Mouse (Mus musculus): ENCODE measurements around the gene Snap47. TPM values are rescaled to one million over a fixed set of nuclear protein-coding genes. Genes with fewer than 3 reads are reported as not detected.
A peak's percentile ranks its signal among the peaks of the same experiment; 100 is the strongest.

The Snap47 gene
- polyA plus RNA-seq, 1 experiment = 17.1 TPM

- no peak overlapping the region for H3K27ac ChIP-seq (ENCODE audit: insufficient read depth, low read depth, low read length)
- H3K4me1 ChIP-seq (ENCODE audit: control insufficient read depth, insufficient read depth, low read length) = peaks cover 19% of the 10 kb centered on the region
- TF ChIP-seq CTCF (IDR thresholded peaks at IDR 0.05; ENCODE audit: low read depth, low read length) = no peak
- TF ChIP-seq POLR2A (IDR thresholded peaks at IDR 0.05; ENCODE audit: borderline replicate concordance, low read depth, low read length) = no peak
- no peak overlapping the region for H3K4me3 ChIP-seq (ENCODE audit: insufficient read depth, low read length)
Observed at GRCm38 (mm10) chr11:59399830-59400229, 51.2 kb downstream of the Snap47 start.

- no peak overlapping the region for H3K4me3 ChIP-seq (ENCODE audit: insufficient read depth, low read length)
Observed at GRCm38 (mm10) chr11:59397536-59398371, 53.2 kb downstream of the Snap47 start.

GRCm38 (mm10) chr11:59394451-59394850 lies 56.5 kb downstream of the Snap47 start:
- TF ChIP-seq CTCF (IDR thresholded peaks at IDR 0.05; ENCODE audit: low read depth, low read length) (no peak), POLR2A (IDR thresholded peaks at IDR 0.05; ENCODE audit: borderline replicate concordance, low read depth, low read length) (no peak)
- H3K4me3 ChIP-seq (ENCODE audit: insufficient read depth, low read length) = no peak overlapping the region
- H3K27ac ChIP-seq (ENCODE audit: insufficient read depth, low read depth, low read length) = no peak overlapping the region
- peaks cover 29% of the 10 kb centered on the region for H3K4me1 ChIP-seq (ENCODE audit: control insufficient read depth, insufficient read depth, low read length)

More at GRCm38 (mm10) chr11:59397536-59398371, 53.2 kb downstream of the Snap47 start:
- Histone ChIP-seq H3K27ac (ENCODE audit: insufficient read depth, low read depth, low read length) (no peak overlapping the region), H3K4me1 (ENCODE audit: control insufficient read depth, insufficient read depth, low read length) (peaks cover 22% of the 10 kb centered on the region)
- no peak for TF ChIP-seq CTCF (IDR thresholded peaks at IDR 0.05; ENCODE audit: low read depth, low read length)
- no peak for TF ChIP-seq POLR2A (IDR thresholded peaks at IDR 0.05; ENCODE audit: borderline replicate concordance, low read depth, low read length)

- TF ChIP-seq POLR2A (IDR thresholded peaks at IDR 0.05; ENCODE audit: borderline replicate concordance, low read depth, low read length) (no peak), CTCF (IDR thresholded peaks at IDR 0.05; ENCODE audit: low read depth, low read length) (no peak)
- peaks cover 34% of the 10 kb centered on the region for H3K4me1 ChIP-seq (ENCODE audit: control insufficient read depth, insufficient read depth, low read length)
- peak overlapping the region; percentile 99 for H3K27ac ChIP-seq (ENCODE audit: insufficient read depth, low read depth, low read length)
- peak overlapping the region; percentile 1; the same call in 1 of the 2 replicates for H3K4me3 ChIP-seq (ENCODE audit: insufficient read depth, low read length)
Observed at GRCm38 (mm10) chr11:59393591-59393990, 57.4 kb downstream of the Snap47 start.

- peak overlapping the region; percentile 99 for H3K27ac ChIP-seq (ENCODE audit: insufficient read depth, low read depth, low read length)
- peak overlapping the region; percentile 49 for H3K4me3 ChIP-seq (ENCODE audit: insufficient read depth, low read length)
- TF ChIP-seq POLR2A (IDR thresholded peaks at IDR 0.05; ENCODE audit: borderline replicate concordance, low read depth, low read length) = no peak
- TF ChIP-seq CTCF (IDR thresholded peaks at IDR 0.05; ENCODE audit: low read depth, low read length) = no peak
- H3K4me1 ChIP-seq (ENCODE audit: control insufficient read depth, insufficient read depth, low read length) = peaks cover 28% of the 10 kb centered on the region
Observed at GRCm38 (mm10) chr11:59392300-59392699, 58.7 kb downstream of the Snap47 start.

- Histone ChIP-seq H3K4me1 (ENCODE audit: control insufficient read depth, insufficient read depth, low read length) (peaks cover 28% of the 10 kb centered on the region), H3K4me3 (ENCODE audit: insufficient read depth, low read length) (no peak overlapping the region), H3K27ac (ENCODE audit: insufficient read depth, low read depth, low read length) (no peak overlapping the region)
- TF ChIP-seq POLR2A (IDR thresholded peaks at IDR 0.05; ENCODE audit: borderline replicate concordance, low read depth, low read length) (no peak), CTCF (IDR thresholded peaks at IDR 0.05; ENCODE audit: low read depth, low read length) (no peak)
Observed at GRCm38 (mm10) chr11:59390470-59390869, 60.5 kb downstream of the Snap47 start.

GRCm38 (mm10) chr11:59389617-59390016 lies 61.4 kb downstream of the Snap47 start:
- H3K4me3 ChIP-seq (ENCODE audit: insufficient read depth, low read length) = no peak overlapping the region
- no peak overlapping the region for H3K27ac ChIP-seq (ENCODE audit: insufficient read depth, low read depth, low read length)
- peaks cover 28% of the 10 kb centered on the region for H3K4me1 ChIP-seq (ENCODE audit: control insufficient read depth, insufficient read depth, low read length)
- TF ChIP-seq CTCF (IDR thresholded peaks at IDR 0.05; ENCODE audit: low read depth, low read length) = no peak
- no peak for TF ChIP-seq POLR2A (IDR thresholded peaks at IDR 0.05; ENCODE audit: borderline replicate concordance, low read depth, low read length)

GRCm38 (mm10) chr11:59388806-59389205 lies 62.2 kb downstream of the Snap47 start:
- Histone ChIP-seq H3K4me3 (ENCODE audit: insufficient read depth, low read length) (no peak overlapping the region), H3K4me1 (ENCODE audit: control insufficient read depth, insufficient read depth, low read length) (peaks cover 22% of the 10 kb centered on the region), H3K27ac (ENCODE audit: insufficient read depth, low read depth, low read length) (no peak overlapping the region)
- TF ChIP-seq CTCF (IDR thresholded peaks at IDR 0.05; ENCODE audit: low read depth, low read length) = no peak
- no peak for TF ChIP-seq POLR2A (IDR thresholded peaks at IDR 0.05; ENCODE audit: borderline replicate concordance, low read depth, low read length)

- H3K27ac ChIP-seq (ENCODE audit: insufficient read depth, low read depth, low read length) = no peak overlapping the region
- TF ChIP-seq POLR2A (IDR thresholded peaks at IDR 0.05; ENCODE audit: borderline replicate concordance, low read depth, low read length) = no peak
- no peak for TF ChIP-seq CTCF (IDR thresholded peaks at IDR 0.05; ENCODE audit: low read depth, low read length)
- H3K4me1 ChIP-seq (ENCODE audit: control insufficient read depth, insufficient read depth, low read length) = peaks cover 10% of the 10 kb centered on the region
- H3K4me3 ChIP-seq (ENCODE audit: insufficient read depth, low read length) = no peak overlapping the region
Observed at GRCm38 (mm10) chr11:59387471-59387870, 63.5 kb downstream of the Snap47 start.

- Histone ChIP-seq H3K4me3 (ENCODE audit: insufficient read depth, low read length) (no peak overlapping the region), H3K27ac (ENCODE audit: insufficient read depth, low read depth, low read length) (no peak overlapping the region), H3K4me1 (ENCODE audit: control insufficient read depth, insufficient read depth, low read length) (peaks cover 5% of the 10 kb centered on the region)
- TF ChIP-seq CTCF (IDR thresholded peaks at IDR 0.05; ENCODE audit: low read depth, low read length) (no peak), POLR2A (IDR thresholded peaks at IDR 0.05; ENCODE audit: borderline replicate concordance, low read depth, low read length) (no peak)
Observed at GRCm38 (mm10) chr11:59385123-59385522, 65.9 kb downstream of the Snap47 start.

Data from bone marrow macrophage, adult 2 months (primary cell).